Mouse (Mus musculus) T-helper 17 cell (primary cell): Measurements from ENCODE around the gene Celsr1.

Source experiments
- in situ Hi-C, 2 experiments: fragments of 300-600 bp; cut with MboI, MseI; formaldehyde crosslinking; loops; 1 replicate in 1 of 2; 2 replicates in 1 of 2; pipeline ENCODE4 v1.15.1; 2025; ENCODE audit warnings: high pct_unique_total_duplicates in 2 of 2

The Celsr1 gene

DNA sequence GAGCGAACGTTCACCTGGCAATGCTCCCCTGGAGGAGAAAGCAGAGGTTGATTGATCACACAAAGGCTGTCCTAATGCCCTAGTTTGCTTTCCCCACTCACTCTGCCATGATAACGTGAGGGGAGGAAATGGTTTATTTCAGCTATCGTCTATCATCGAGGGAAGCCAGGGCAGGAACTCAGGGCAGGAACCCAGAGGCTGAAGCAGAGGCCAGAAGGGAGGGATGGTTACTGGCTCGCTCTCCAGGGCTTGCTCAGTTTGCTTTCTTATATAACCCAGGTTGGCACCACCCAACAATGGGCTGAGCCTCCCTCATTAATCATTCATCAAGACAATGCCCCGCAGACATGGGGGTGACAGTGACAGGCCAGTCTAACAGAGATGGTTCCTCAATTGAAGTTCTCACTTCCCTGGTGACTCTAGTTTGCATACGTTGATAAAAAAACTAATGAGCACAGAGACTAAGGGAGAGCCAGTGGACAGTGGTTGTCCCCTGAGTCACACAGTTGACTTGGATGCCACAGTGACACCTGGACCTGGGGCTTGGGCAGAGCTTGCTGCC is 70.2 kb downstream of the Celsr1 start:
- in situ Hi-C loops = no loop called here

DNA sequence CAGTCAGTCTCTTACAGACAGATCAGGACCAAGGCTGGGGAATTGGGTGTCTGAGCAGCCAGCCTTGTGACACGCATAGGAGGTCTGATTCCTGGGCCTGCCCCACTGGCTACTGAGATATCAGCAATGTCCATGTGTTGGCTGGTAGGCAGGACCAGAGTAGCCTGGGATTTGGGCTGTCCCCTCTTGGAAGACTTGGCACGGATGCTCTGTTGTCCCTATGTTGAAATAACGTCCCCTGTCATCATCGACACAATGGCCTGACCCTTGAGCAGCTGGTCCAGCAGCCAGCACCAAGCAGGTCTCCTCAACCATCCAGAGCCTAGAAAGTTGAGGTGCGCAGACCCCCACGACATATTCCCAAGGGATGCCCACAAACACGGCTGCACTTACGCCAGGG is 70.9 kb downstream of the Celsr1 start:
- in situ Hi-C loops = no loop called here

DNA sequence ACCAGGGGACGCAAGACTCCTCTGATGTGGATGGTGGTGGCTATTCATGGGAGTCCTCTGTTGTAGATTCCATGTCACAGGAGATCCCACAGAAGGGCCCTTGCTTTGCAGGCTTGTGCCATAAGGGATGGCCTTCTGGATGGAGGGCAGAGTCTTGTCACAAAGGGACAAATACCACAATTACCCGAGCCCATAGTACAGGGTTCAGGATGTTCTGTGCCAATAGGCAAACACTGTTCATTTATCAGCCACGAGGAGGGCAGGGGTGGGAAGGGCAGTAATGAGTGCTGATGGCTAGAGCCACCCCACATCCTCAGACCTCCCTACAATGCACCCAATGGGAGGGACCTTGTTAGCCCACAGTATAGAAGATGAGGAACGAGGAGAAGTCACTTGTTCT is 71.9 kb downstream of the Celsr1 start:
- in situ Hi-C loops = no loop called here

DNA sequence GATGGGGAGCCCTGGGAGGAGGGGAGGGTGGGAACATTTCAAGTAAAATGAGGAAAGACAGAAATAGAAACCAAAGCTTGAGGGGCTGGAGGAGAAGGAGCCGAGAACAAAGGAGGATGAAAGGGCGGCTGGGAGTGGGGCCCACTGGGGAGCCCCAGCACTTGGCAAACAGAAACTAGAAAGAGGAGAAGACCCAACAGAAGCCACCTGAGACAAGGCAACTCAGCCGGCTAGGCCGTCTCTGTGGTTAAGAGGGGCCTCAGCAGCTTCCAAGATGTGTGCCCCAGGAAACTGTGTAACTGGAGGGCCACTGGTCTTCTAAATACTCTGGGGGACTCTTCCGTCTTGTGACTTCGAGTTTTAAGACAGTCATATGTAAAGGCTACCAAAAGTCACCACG is 72.4 kb downstream of the Celsr1 start:
- in situ Hi-C loops = no loop called here

DNA sequence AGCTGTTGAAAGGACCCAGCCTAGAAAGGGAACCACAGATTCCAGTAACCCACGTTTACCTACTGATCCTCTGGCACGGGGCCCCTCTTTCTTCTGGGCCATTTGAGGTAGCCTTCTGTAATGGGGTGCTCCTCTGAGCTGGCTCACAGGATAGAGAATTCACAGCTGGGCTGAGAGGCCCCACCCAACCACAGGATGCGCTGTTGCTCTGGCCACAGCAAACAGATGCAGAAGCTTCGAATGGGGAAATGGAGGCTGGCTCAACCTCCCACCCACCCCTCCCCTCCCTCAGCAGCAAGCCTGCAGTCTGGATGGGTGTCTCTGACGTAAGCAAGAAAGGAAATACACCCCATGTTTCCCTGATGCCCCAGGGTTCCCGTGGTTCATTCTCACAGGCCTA is 77.4 kb downstream of the Celsr1 start:
- in situ Hi-C loops = no loop called here

DNA sequence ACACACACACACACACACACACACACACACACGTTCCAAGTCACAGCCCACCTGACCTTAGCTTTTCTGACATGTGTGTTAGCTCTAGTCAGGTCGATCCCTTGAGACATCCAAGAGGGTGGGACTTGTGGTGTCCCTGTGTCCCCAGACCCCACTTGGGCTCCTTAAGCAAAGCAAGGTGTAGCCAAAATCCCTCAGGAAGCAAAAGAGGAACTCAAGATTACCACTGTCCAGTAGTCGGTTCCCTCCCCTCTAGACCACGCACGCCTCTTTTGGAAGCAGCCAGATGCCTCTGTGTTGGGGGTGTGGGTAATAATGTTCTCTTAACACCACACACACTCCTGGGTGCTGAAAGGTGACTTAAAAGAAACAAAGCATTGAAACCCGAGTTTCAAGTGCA is 80.1 kb downstream of the Celsr1 start:
- in situ Hi-C loops = no loop called here

DNA sequence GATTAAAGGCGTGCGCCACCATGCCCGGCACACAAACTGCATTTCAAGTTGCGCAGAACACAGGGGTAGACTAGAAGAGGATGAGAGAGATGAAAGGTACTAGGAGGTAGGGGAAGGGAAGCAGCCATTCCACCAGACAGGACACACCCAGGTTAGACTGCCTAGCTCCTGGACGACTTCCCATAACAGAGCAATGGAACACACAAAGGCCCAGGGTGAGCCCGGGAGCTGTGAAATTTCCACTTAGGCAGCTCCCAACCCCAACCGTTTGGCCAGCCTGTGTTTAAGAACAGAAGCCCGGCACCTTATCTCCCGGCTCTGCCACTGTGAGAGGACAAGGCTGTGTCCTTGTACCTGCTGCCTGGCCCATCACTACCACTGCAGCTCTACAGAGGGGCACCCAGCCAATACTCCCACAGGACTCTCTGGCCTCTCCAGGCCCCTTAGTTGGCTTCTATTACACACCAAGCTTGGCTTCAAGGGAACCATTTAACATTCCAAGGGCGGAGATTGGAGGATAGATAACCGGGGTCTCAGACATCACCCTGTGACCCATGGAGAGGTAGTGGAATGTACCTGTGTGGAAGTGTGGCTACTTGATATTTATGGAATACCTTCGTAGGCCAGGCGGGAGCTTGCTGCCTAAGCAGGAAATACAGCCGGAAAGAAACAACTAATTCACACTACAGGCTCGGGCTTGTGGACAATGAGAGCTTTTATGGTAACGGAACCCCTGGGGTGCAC is 84.0 kb downstream of the Celsr1 start:
- in situ Hi-C loops = no loop called here

DNA sequence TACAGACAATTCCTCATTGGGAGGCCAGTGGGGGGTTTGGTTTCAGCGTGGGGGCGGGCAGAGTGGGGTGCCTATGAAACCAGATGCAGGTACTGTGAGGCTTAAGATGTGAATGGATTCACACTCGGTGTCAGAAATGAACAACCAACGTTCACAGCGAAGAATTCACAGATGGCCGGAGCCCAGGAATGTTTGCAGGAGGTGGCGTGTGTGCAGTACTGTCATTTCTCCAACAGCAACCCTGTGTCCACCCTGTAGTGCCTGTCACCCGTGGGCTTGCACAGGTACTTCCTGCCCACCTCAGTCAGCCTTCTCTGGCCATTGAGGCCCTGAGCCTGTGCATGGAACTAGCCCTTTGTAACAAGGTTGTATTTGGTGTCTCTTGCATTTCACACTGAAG is 85.6 kb downstream of the Celsr1 start:
- in situ Hi-C loops = no loop called here

DNA sequence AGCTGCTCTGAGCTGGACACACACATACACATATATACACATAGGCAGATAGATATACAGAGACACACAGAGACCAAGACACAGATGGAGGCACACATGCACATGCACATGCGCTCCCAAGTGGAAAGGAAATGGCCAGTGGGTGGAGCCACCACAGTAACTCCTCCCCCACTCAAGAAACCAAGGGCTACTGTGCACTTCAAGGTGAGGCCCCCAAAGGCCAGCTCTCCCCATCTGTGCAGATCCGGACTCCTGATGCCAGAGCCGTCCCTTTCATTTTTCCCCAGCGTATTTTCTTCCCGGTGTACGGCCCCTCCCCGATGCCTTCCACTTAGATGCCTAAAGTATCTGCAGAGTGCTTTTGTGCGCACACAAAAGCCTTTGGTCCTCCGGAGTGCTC is 86.0 kb downstream of the Celsr1 start:
- in situ Hi-C loops = no loop called here

DNA sequence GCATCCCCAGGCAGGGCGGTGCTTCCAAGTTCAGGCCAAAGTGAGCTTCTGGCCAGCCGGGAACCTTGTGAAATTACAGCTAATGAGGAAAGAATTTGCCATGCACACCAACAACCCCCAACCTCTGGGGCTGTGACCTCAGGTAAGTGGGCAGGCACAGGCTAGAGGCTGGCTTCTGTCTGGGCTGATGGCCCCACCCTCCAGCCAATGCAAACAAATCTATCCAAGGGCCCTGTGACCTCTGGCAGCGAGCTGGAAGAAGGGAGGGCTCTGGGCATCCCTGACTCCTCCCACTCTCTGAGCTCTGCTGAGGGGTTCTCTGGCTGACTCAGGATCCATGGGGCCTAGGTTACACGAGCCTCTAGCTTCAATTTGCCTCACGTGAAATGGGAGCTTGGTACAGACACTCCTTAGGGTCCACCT is 97.9 kb downstream of the Celsr1 start:
- in situ Hi-C loops = no loop called here

DNA sequence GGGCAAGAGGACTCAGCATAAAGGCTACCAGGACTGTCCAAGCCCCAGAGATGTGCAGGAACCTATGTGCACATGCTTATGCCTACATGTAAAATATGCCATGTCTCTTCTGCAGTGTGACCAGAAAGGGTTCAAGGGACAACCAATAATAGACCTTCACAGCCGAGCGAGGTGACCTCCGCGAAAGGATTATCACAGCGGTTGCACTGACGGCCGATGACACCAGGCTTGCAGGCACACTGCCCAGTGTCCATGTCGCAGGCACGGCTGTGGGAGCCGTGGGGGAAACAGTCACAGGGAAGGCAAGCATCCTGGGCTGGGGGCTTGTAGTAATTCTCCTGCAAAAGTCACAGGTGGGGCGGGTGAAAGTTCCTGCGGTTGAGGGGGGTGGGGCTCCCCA is 105.4 kb downstream of the Celsr1 start:
- in situ Hi-C loops = no loop called here

DNA sequence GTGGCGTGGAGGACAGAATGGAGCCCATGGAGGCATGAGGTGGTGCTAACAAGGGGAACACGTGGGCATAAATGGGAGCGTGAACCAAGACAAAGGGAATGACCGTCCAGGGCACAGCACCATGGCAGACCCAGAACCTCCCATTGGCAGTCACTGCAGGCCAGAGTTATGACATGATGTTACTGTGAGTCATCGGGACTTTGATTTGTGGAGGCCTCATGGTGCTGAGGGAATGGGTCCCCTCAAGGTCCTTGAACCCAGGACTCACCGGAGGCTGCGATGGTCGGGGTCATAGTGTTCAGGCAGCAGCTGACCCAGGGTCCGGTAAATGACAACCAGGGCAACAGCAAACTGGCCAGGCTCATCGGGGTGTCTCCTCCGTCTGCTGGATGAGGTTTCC is 111.7 kb downstream of the Celsr1 start:
- in situ Hi-C loops = no loop called here

DNA sequence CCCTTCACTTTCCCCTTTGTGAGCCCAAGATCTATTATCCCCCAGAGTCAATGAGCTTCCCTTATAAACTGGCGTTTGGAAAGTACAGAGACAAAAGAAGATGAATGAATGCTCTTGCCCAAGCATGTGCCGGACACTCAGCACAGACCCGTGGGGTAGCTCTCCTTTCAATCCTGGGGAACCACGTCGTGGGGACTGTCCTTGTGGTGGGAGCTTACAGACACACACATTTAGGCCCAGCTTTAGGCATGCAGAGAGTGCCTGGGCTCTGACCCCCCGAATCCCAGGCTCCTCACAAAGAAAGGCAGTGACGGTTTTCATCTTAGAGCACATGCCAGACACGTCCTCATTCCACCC is 113.7 kb downstream of the Celsr1 start:
- in situ Hi-C loops = no loop called here

DNA sequence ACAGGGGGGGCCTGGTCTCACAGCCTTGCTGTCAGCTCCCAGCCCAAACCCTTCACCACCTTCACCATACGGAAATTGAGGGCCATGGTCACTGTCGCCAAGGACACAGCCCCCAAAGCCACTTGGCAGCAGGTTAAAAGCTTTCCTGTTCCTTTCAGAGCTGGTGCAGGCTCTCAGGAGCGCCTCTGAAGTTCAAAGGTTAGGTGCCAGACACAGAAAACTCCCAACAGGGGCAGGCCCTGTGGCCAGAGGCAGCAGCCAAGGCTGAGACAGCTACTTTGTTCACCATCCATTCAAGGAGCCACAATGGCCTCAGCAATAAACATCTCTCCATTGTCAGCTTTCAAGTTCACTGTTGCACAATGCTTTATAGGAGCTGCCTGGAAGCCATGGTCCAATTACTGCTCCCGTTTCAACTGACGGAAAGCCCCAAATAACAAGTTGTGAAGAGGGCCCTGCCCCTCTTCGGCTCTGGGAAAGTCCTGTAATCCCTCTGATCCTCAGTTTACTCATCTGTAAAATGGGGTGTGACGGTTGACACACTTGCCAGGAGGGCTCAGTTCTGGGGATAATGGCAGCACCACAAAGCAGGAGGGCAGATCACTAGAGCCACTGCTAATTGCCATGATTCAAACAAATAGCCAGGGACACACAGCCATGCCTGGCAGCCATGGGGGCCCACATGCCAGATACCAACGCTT is 114.2 kb downstream of the Celsr1 start:
- in situ Hi-C loops = no loop called here

DNA sequence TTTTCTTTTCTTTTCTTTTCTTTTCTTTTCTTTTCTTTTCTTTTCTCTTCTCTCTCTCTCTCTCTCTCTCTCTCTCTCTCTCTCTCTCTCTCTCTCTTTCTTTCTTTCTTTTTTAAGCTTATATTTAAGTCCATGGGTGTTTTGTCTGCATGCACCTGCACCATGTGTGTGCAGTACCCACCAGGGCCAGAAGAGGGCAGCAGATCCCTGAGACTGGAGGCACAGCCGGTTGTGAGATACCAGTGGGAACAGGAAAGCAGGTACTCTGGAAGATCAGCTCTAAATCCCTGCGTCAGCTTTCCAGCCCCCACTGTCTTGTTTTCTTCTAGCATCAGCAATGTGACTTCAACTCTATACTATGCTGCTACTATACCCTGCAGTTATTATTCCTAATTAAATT is 120.0 kb downstream of the Celsr1 start:
- in situ Hi-C loops = loop anchor here (5.0 kb wide), 3 partner anchors 124 to 219 kb away; no protein-coding TSS in a partner anchor

DNA sequence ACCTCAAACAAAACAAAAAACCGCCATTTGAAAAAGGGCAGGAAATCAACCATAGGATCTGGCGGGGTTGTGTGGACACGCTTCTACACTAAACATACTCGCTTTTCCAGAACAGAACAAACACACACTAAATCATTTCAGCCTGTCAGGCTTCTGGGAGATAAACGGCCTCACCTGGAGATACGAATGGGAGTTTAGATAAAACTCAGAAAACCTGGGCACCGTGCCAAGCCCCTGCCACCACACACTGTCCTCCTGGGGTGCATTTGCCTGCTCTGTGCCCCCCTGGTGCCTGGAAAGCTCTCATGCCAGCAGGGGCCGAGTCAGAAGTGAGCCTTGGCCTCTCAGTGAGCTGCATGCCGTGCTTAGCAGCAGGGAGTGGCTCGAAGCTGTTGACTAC is 123.6 kb downstream of the Celsr1 start:
- in situ Hi-C loops = loop anchor here (5.0 kb wide), 4 partner anchors 127 to 222 kb away; no protein-coding TSS in a partner anchor

DNA sequence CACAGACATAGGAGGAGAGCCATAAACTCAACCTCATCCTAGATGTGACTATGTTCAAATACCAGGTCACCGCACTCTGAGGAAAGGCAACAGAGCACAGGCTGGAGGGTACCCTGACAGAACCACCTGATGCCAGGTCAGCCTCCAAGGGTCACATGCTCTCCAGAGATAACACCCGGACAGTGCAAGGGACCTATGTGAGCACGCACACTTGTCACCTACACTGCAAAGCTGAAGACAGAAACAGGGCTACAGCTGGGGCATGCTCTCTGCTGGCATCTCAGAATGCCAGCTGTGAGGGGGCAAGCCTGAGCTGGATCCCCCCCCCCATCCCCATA is 124.1 kb downstream of the Celsr1 start:
- in situ Hi-C loops = loop anchor here in 1 of 2 experiments (5.0 kb wide), 1 partner anchor 133 kb away; no protein-coding TSS in a partner anchor

DNA sequence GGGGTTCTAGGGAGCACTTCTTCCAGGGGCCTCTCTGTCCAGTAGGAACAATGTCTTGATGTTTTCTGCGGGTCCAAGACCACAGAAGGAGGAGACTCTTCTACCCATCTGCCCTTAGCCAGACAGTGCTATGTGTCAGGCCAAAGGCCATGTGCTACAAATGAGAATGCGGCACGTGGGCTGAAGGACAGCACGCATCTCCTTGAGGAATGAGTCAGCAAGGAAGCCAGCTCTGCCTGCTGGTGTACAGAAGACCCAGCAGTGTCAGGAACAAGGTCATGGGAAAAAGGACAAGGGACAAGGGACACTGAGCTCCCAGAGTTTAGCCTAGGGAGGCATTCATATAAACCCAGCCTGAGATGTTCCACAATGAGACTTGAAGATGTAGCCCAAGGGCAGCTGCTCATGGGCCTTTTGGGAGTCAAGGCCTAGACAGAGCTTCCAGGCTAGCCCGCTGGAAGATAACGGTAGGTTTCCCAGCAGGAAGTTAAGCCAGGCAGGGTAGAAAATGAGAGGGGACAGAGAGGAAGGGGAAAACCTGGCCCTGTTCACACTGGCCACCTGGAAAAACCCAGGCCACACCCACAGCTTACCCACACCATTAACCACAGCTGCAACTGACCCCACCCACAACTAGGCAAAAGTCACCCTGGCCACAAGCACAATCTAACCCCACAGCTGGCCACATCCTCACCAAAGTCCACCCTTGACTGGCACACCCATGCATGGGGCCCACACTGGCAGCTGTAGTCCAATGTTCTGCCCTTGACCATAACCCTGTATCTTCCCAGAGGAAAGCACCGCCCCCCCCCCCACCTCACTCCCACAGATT is 124.7 kb downstream of the Celsr1 start:
- in situ Hi-C loops = loop anchor here in 1 of 2 experiments (5.0 kb wide), 1 partner anchor 133 kb away; no protein-coding TSS in a partner anchor

DNA sequence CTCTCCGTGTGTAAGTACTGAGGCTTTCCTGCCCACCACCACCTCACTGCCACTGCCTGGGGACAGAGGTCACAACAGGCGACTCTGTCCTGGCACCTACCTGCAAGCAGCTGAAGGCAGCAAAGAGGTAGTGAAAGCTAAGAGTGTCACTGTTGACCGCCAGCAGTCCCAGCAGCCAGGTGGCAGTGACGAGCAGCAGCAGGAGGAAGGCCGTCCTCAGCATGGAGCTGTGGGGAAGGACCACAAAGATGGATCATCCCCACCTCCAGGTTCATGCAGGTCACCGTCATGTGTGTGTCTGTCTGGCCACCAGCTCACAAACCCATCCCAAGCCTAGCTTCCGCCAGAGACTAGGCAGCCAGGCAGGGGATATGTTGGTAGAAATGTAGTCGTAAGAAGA is 129.8 kb downstream of the Celsr1 start:
- in situ Hi-C loops = no loop called here

DNA sequence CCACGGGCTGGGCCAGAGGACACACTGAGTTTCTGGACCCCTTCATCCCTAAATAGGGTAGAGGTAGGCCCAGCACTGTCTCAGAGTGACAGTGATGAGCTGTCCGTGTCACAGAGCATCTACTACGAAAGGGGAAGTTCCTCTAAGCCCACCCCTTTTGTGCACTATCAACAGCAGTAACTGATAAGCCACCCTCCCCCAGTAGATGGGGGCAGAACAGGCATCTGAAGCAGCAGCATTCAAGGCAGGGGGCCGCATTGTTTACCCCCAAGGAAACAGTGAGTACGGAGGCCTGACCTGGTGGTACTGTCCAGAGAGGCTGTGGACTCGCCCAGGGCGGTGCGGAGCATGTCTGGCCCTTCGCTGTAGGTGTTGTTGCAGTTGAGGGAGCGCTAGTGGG is 131.1 kb downstream of the Celsr1 start:
- in situ Hi-C loops = no loop called here

DNA sequence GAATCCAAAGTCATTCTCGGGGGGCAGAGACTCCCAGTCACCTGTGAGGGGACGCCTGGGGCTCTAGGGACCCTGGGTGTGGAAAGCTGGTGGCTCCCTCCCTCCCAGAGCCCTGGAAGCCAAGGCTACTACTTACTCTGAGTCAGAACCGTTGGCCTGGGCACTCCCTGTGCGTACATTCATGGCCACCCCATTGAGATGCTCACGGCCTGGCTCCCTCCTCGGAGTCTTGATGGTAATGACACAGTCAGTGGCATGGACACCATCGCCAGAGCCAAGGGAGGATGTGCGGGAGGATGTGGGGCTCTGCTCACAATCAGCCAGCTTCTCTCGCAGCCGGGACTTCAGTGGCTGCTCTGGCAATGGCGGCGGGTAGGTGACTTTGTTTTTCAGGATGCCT is 132.8 kb downstream of the Celsr1 start:
- in situ Hi-C loops = no loop called here

DNA sequence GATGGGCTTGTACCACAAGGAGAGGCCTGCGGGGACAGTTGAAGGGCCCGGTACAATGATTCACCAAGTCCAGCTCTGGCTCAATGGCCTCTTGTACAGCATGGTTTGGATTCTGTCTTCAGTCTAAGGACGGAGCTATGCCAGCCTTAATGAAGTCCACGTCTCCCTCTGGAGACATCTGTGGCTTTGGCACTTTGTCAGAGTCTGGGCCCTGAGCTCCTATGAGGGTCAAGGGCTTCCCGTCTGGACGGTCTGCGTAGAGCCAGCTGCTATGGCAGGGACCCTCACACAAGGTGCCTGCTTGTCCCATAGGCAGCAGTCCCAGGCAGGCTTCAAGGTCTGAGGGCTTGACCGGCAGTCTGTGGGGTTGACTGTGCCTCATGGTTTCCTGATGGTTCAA is 133.3 kb downstream of the Celsr1 start:
- in situ Hi-C loops = no loop called here
